Mouse (Mus musculus) intestine, embryonic 14.5 days (tissue): ENCODE data around the gene Trip12. TPM values are rescaled to one million over a fixed set of nuclear protein-coding genes. Genes with fewer than 3 reads are reported as not detected.

Experiments used
- ATAC-seq: fragments of 200-750 bp; cut with Nextera tagmentation; replicated peaks from 2 replicates; pipeline ENCODE4 v1.8.0; 2017; ENCODE audit warnings: low read depth, moderate number of reproducible peaks, moderate TSS enrichment, moderate library complexity; ENCODE audit not compliant: low FRiP score, low TSS enrichment
- DNase-seq: peaks from one replicate; pipeline ENCODE4 v3.0.0-alpha.2; 2018; ENCODE audit warnings: low spot score
- H3K27ac ChIP-seq: fragments of 300-500 bp; sonication (generic); 2 replicates; pipeline ENCODE4 v1.5.1; 2014; ENCODE audit warnings: low read depth, mild to moderate bottlenecking, control low read depth
- H3K27me3 ChIP-seq: fragments of 300-500 bp; sonication (generic); replicated peaks from 2 replicates; pipeline ENCODE4 v1.6.1; 2014; ENCODE audit warnings: low read length, control low read depth; ENCODE audit not compliant: control insufficient read depth, insufficient read depth
- H3K36me3 ChIP-seq: fragments of 300-500 bp; sonication (generic); 2 replicates; pipeline ENCODE4 v1.6.1; 2014; ENCODE audit warnings: low read length, control low read depth; ENCODE audit not compliant: control insufficient read depth, insufficient read depth
- H3K4me1 ChIP-seq: fragments of 300-500 bp; sonication (generic); replicated peaks from 2 replicates; pipeline ENCODE4 v1.6.1; 2014; ENCODE audit warnings: low read length, control low read depth, mixed read lengths; ENCODE audit not compliant: control insufficient read depth, insufficient read depth
- H3K4me2 ChIP-seq: fragments of 300-500 bp; sonication (generic); 2 replicates; pipeline ENCODE4 v1.6.1; 2014; ENCODE audit warnings: low read length
- H3K4me3 ChIP-seq: fragments of 300-500 bp; sonication (generic); 2 replicates; pipeline ENCODE4 v1.5.1; 2014; ENCODE audit warnings: low read depth, low read length, control low read depth, mixed read lengths
- H3K9ac ChIP-seq: fragments of 300-500 bp; sonication (generic); 2 replicates; pipeline ENCODE4 v1.6.1; 2014; ENCODE audit warnings: mild to moderate bottlenecking, low read length
- H3K9me3 ChIP-seq: fragments of 300-500 bp; sonication (generic); 2 replicates; pipeline ENCODE4 v1.6.1; 2016; ENCODE audit warnings: low read length, control low read depth; ENCODE audit not compliant: control insufficient read depth
- WGBS: fragments of 180-500 bp; shearing (Covaris S2); extraction: QIAGEN DNeasy Blood & Tissue Kit; methylation state at CpG from one replicate; pipeline ENCODE4 v1.1.7; 2014; 5-methylcytosine and 5-hydroxymethylcytosine counted together
- polyA plus RNA-seq: library from polyadenylated mRNA; unstranded; fragments of >200 nt; fragmentation: Nextera tagmentation; extraction: Ambion mirVana; gene quantifications from 2 replicates; pipeline ENCODE4 v1.2.1, GENCODE M21; 2014

The Trip12 gene
- polyA plus RNA-seq, 1 experiment from 2014 or later: 73.0 TPM

GRCm38 (mm10) chr1:84733799-84734198 lies 106.5 kb downstream of the Trip12 start:
- no peak for DNase-seq
- WGBS: 61% methylated on average over 3 of the region's 3 CpGs

GRCm38 (mm10) chr1:84731763-84732162 lies 108.6 kb downstream of the Trip12 start:
- H3K4me1 ChIP-seq: no peaks in the 10 kb centered on the region
- H3K27me3 ChIP-seq: no peaks in the 10 kb centered on the region
- H3K4me2 ChIP-seq: no peak overlapping the region
- WGBS: 87% methylated on average over 1 of the region's 1 CpGs
- H3K9ac ChIP-seq: no peak overlapping the region
- H3K36me3 ChIP-seq: peaks cover 72% of the 10 kb centered on the region
- H3K4me3 ChIP-seq: no peak overlapping the region
- DNase-seq (no peak), ATAC-seq (no peak)
- no peaks in the 10 kb centered on the region for H3K9me3 ChIP-seq
- no peak overlapping the region for H3K27ac ChIP-seq

More at GRCm38 (mm10) chr1:84733799-84734198, 106.5 kb downstream of the Trip12 start:
- Histone ChIP-seq H3K4me1 (no peaks in the 10 kb centered on the region), H3K27me3 (no peaks in the 10 kb centered on the region), H3K27ac (no peak overlapping the region), H3K9ac (no peak overlapping the region), H3K4me3 (no peak overlapping the region), H3K36me3 (peaks cover 71% of the 10 kb centered on the region), H3K9me3 (no peaks in the 10 kb centered on the region), H3K4me2 (no peak overlapping the region)
- no peak for ATAC-seq

GRCm38 (mm10) chr1:84722841-84723240 lies 117.5 kb downstream of the Trip12 start:
- no peaks in the 10 kb centered on the region for H3K4me1 ChIP-seq
- ATAC-seq (no peak), DNase-seq (no peak)
- no peak overlapping the region for H3K27ac ChIP-seq
- H3K9me3 ChIP-seq: no peaks in the 10 kb centered on the region
- H3K9ac ChIP-seq: no peak overlapping the region
- H3K36me3 ChIP-seq: peaks cover 57% of the 10 kb centered on the region
- no peak overlapping the region for H3K4me2 ChIP-seq
- H3K27me3 ChIP-seq: no peaks in the 10 kb centered on the region
- no peak overlapping the region for H3K4me3 ChIP-seq

- 95% methylated on average over 3 of the region's 3 CpGs for WGBS
- Histone ChIP-seq H3K27me3 (no peaks in the 10 kb centered on the region), H3K4me1 (no peaks in the 10 kb centered on the region)
Measured at GRCm38 (mm10) chr1:84722371-84722770, 117.9 kb downstream of the Trip12 start.

GRCm38 (mm10) chr1:84721942-84722341 lies 118.4 kb downstream of the Trip12 start:
- no peaks in the 10 kb centered on the region for H3K4me1 ChIP-seq
- DNase-seq: no peak
- no peak overlapping the region for H3K4me3 ChIP-seq
- no peak for ATAC-seq
- no peaks in the 10 kb centered on the region for H3K27me3 ChIP-seq
- no peaks in the 10 kb centered on the region for H3K9me3 ChIP-seq
- H3K36me3 ChIP-seq: peaks cover 48% of the 10 kb centered on the region
- WGBS: 93% methylated on average over 3 of the region's 3 CpGs
- no peak overlapping the region for H3K9ac ChIP-seq
- no peak overlapping the region for H3K27ac ChIP-seq
- H3K4me2 ChIP-seq: no peak overlapping the region

More at GRCm38 (mm10) chr1:84722371-84722770, 117.9 kb downstream of the Trip12 start:
- no peak overlapping the region for H3K27ac ChIP-seq
- H3K9ac ChIP-seq: no peak overlapping the region
- H3K4me3 ChIP-seq: no peak overlapping the region
- H3K9me3 ChIP-seq: no peaks in the 10 kb centered on the region
- peaks cover 53% of the 10 kb centered on the region for H3K36me3 ChIP-seq
- DNase-seq (no peak), ATAC-seq (peak; percentile 23; the same call in 1 of the 2 replicates)
- H3K4me2 ChIP-seq: no peak overlapping the region

GRCm38 (mm10) chr1:84709810-84710785 lies 130.2 kb downstream of the Trip12 start:
- WGBS: 18% methylated on average over 31 of the region's 31 CpGs
- DNase-seq (no peak), ATAC-seq (no peak)
- Histone ChIP-seq H3K27me3 (0 out of 2 replicates have a peak, but pooled peaks cover 2% of the 10 kb centered on the region), H3K27ac (no peak overlapping the region), H3K4me2 (peak overlapping the region; percentile 43), H3K4me1 (no peaks in the 10 kb centered on the region; the same call in 1 of the 2 replicates), H3K9me3 (no peaks in the 10 kb centered on the region), H3K36me3 (no peaks in the 10 kb centered on the region), H3K4me3 (no peak overlapping the region), H3K9ac (no peak overlapping the region)

GRCm38 (mm10) chr1:84709406-84709805 lies 130.9 kb downstream of the Trip12 start:
- no peak for ATAC-seq
- H3K4me3 ChIP-seq: no peak overlapping the region
- no peak overlapping the region for H3K9ac ChIP-seq
- H3K27ac ChIP-seq: no peak overlapping the region
- 28% methylated on average over 5 of the region's 5 CpGs for WGBS
- no peaks in the 10 kb centered on the region for H3K9me3 ChIP-seq
- H3K4me1 ChIP-seq: no peaks in the 10 kb centered on the region; the same call in 1 of the 2 replicates
- 0 out of 2 replicates have a peak, but pooled peaks cover 2% of the 10 kb centered on the region for H3K27me3 ChIP-seq
- no peak for DNase-seq
- peak overlapping the region; percentile 43; the same call in 1 of the 2 replicates for H3K4me2 ChIP-seq
- no peaks in the 10 kb centered on the region for H3K36me3 ChIP-seq

- Histone ChIP-seq H3K27me3 (peaks cover 8% of the 10 kb centered on the region), H3K4me3 (no peak overlapping the region), H3K36me3 (no peaks in the 10 kb centered on the region), H3K4me1 (0 out of 2 replicates have a peak, but pooled peaks cover 2% of the 10 kb centered on the region), H3K9ac (no peak overlapping the region), H3K9me3 (no peaks in the 10 kb centered on the region), H3K27ac (no peak overlapping the region), H3K4me2 (no peak overlapping the region)
- no peak for ATAC-seq
- 99% methylated on average over 6 of the region's 6 CpGs for WGBS
- no peak for DNase-seq
Measured at GRCm38 (mm10) chr1:84700254-84700653, 140.1 kb downstream of the Trip12 start.
